Mouse (Mus musculus) stomach, embryonic 15.5 days (tissue): ENCODE measurements around the gene Slc9c1. TPM values are rescaled to one million over a fixed set of nuclear protein-coding genes. Genes with fewer than 3 reads are reported as not detected.

Source experiments
- ATAC-seq: fragments of 200-750 bp; cut with Nextera tagmentation; 2 replicates; pipeline ENCODE4 v1.8.0; 2017; ENCODE audit warnings: low read depth, moderate number of reproducible peaks, moderate TSS enrichment; ENCODE audit not compliant: insufficient read depth, low FRiP score
- H3K27ac ChIP-seq: fragments of 300-500 bp; sonication (generic); 2 replicates; pipeline ENCODE4 v1.5.1; 2015; ENCODE audit warnings: mild to moderate bottlenecking, inconsistent platforms
- H3K27me3 ChIP-seq: fragments of 300-500 bp; sonication (generic); replicated peaks from 2 replicates; pipeline ENCODE4 v1.6.1; 2015; ENCODE audit warnings: inconsistent platforms
- H3K36me3 ChIP-seq: fragments of 300-500 bp; sonication (generic); 2 replicates; pipeline ENCODE4 v1.6.1; 2015; ENCODE audit warnings: inconsistent platforms
- H3K4me1 ChIP-seq: fragments of 300-500 bp; sonication (generic); 2 replicates; pipeline ENCODE4 v1.6.1; 2015; ENCODE audit warnings: inconsistent platforms
- H3K4me2 ChIP-seq: fragments of 300-500 bp; sonication (generic); 2 replicates; pipeline ENCODE4 v1.6.1; 2015; ENCODE audit warnings: mild to moderate bottlenecking, inconsistent platforms
- H3K4me3 ChIP-seq: fragments of 300-500 bp; sonication (generic); replicated peaks from 2 replicates; pipeline ENCODE4 v1.5.1; 2015; ENCODE audit warnings: inconsistent platforms
- H3K9ac ChIP-seq: fragments of 300-500 bp; sonication (generic); 2 replicates; pipeline ENCODE4 v1.6.1; 2015; ENCODE audit warnings: inconsistent platforms
- H3K9me3 ChIP-seq: fragments of 300-500 bp; sonication (generic); 2 replicates; pipeline ENCODE4 v1.6.1; 2016; ENCODE audit warnings: inconsistent platforms
- WGBS: fragments of 180-500 bp; shearing (Covaris S2); methylation state at CpG from one replicate; pipeline ENCODE4 v1.1.7; 2015; 5-methylcytosine and 5-hydroxymethylcytosine counted together
- polyA plus RNA-seq: library from polyadenylated mRNA; unstranded; fragments of >200 nt; fragmentation: Nextera tagmentation; extraction: Ambion mirVana; gene quantifications from 2 replicates; pipeline ENCODE4 v1.2.1, GENCODE M21; 2015

Gene Slc9c1
- polyA plus RNA-seq, 1 experiment from 2014 or later = not detected

DNA sequence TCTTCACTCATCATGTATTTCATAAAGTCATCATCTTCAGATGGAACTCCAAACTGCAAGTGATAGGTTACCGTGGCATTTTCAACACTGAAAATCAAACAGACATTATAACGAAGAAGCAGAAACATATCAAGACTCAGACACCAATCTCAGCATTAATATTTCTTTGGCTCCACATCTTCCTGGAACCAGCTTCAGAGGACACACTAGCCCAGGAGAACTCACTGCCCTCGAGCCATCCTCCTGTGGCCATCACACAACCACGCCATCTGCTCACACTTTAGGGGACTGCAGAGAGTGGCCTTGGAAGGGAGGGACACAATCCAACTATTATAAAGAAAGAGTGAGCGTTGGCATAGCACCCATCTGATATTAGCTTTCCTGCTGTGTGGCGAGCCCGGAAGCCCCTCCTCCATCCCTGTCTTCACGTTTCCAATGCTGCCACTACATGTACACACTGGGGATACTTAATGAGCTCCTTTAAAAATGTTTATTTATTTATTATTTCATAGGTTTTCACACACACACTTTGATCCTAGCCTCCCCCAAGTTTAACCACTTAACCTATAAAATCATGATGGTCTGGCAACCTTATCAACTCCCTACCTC lies 94.5 kb downstream of the Slc9c1 start:
- H3K27me3 ChIP-seq = no peaks in the 10 kb centered on the region
- no peaks in the 10 kb centered on the region for H3K4me1 ChIP-seq
- H3K9me3 ChIP-seq = no peaks in the 10 kb centered on the region
- H3K36me3 ChIP-seq = no peaks in the 10 kb centered on the region
- no peak overlapping the region for H3K9ac ChIP-seq
- no peak overlapping the region for H3K4me3 ChIP-seq
- ATAC-seq = no peak
- WGBS = 74% methylated on average over 8 of the region's 8 CpGs
- H3K27ac ChIP-seq = no peak overlapping the region
- no peak overlapping the region for H3K4me2 ChIP-seq

DNA sequence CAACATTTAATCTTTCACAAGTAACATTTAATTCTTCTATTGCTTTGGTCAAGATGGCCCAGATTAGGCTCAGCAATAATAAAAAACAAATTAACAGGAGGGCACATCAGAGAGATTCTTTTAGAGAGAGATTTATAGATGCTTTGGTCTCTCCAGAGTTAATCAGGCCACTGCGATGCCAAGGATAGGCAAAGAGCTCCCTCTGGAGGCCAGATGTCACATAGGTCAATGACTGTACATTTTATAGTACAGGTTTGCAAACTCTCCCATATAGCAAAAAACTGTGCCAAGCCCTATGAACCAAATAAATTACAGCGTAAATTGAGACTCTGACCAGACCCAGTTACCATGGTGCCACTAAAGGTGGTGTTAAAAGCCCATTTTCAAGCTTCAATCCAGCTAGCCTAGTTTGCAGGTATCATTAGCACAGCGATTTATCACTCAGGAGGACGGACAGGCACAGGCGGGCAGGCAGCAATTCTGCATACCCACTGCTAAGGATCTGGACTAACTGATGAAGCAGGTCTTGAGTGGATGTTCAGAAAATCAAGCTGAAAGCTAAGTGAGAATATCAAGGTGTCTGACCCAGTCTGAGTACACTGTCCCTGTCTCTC lies 95.3 kb downstream of the Slc9c1 start:
- Histone ChIP-seq H3K4me1 (no peaks in the 10 kb centered on the region), H3K9ac (no peak overlapping the region), H3K4me3 (no peak overlapping the region), H3K27me3 (no peaks in the 10 kb centered on the region), H3K27ac (no peak overlapping the region), H3K4me2 (no peak overlapping the region), H3K9me3 (no peaks in the 10 kb centered on the region), H3K36me3 (no peaks in the 10 kb centered on the region)
- 48% methylated on average over 5 of the region's 5 CpGs for WGBS
- peak; percentile 31; the same call in 1 of the 2 replicates for ATAC-seq

GRCm38 (mm10) chr16:45632420-45632819 lies 97.3 kb downstream of the Slc9c1 start:
- 51% methylated on average over 4 of the region's 4 CpGs for WGBS
- ATAC-seq = no peak
- Histone ChIP-seq H3K27ac (no peak overlapping the region), H3K9me3 (no peaks in the 10 kb centered on the region), H3K9ac (no peak overlapping the region), H3K4me1 (no peaks in the 10 kb centered on the region), H3K4me2 (no peak overlapping the region), H3K4me3 (no peak overlapping the region), H3K36me3 (no peaks in the 10 kb centered on the region), H3K27me3 (no peaks in the 10 kb centered on the region)

- Histone ChIP-seq H3K36me3 (no peaks in the 10 kb centered on the region), H3K4me1 (no peaks in the 10 kb centered on the region), H3K27me3 (no peaks in the 10 kb centered on the region), H3K9ac (no peak overlapping the region), H3K27ac (no peak overlapping the region), H3K4me2 (no peak overlapping the region), H3K4me3 (no peak overlapping the region), H3K9me3 (no peaks in the 10 kb centered on the region)
- whole genome bisulfite sequencing = 83% methylated on average over 2 of the region's 2 CpGs
- no peak for ATAC-seq
Measured at GRCm38 (mm10) chr16:45635826-45636225, 100.7 kb downstream of the Slc9c1 start.

DNA sequence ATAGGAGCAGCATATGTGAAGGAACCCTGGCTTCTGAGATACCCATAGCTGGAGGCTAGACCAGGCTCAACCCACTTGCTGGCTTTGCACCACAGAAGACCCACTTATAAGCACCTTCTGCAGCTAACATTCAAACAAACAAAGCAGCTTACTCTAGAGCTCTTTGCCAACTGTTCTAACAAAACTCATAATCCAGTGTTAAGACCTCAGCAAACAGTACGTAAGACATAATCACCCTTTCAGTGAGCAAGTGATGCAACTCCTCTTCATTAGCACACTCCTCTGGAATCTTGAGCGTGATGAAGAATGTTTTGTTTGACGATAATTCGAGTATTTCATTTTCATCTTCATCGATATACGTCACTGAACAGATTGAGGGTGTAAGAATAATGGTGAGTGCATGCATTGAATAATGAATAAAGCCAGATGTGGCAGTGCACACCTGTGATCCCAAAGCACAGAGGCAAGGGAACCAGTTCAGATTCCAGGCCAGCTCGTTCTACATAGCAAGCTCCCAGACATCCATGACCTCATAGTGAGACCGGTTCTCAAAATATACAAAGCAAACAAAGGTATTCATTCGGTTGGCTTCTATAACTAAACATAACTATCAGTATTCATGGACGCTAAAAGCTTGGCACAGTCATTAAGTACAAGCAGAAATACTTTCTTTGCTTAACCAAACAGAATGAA lies 105.1 kb downstream of the Slc9c1 start:
- Histone ChIP-seq H3K36me3 (no peaks in the 10 kb centered on the region), H3K9me3 (no peaks in the 10 kb centered on the region), H3K4me1 (0 out of 2 replicates have a peak, but pooled peaks cover 3% of the 10 kb centered on the region), H3K4me3 (no peak overlapping the region), H3K9ac (no peak overlapping the region), H3K27me3 (no peaks in the 10 kb centered on the region), H3K4me2 (no peak overlapping the region), H3K27ac (0 out of 2 replicates have a peak overlapping the region, but pooled peaks have one; percentile 0)
- peak; percentile 76 for ATAC-seq
- 57% methylated on average over 10 of the region's 10 CpGs for WGBS

GRCm38 (mm10) chr16:45641301-45641700 lies 106.2 kb downstream of the Slc9c1 start:
- Histone ChIP-seq H3K9me3 (no peaks in the 10 kb centered on the region), H3K4me2 (no peak overlapping the region), H3K4me3 (no peak overlapping the region), H3K36me3 (no peaks in the 10 kb centered on the region), H3K9ac (no peak overlapping the region), H3K27ac (peak overlapping the region; percentile 49; the same call in 1 of the 2 replicates), H3K4me1 (0 out of 2 replicates have a peak, but pooled peaks cover 3% of the 10 kb centered on the region), H3K27me3 (no peaks in the 10 kb centered on the region)
- ATAC-seq = no peak
- 52% methylated on average over 3 of the region's 3 CpGs for WGBS

DNA sequence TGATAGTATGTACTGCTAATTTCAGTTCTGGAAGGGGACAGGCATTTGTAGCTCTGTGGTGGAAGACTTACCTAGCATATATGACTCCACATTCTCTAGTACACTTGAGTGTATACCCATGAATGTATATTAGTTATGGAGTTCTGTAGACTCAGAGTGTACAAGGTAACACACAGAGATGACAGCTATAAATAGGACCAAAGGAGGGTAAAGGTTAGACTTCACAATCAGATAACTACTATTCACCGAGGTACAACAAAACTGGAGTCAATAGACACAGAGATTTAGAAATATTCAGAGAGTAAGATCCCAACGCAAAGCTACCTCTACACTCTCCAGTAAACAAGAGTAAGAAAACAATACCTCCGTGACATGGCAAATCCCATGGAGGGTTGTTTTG lies 108.8 kb downstream of the Slc9c1 start:
- Histone ChIP-seq H3K4me3 (no peak overlapping the region), H3K9ac (no peak overlapping the region), H3K4me2 (no peak overlapping the region), H3K4me1 (0 out of 2 replicates have a peak, but pooled peaks cover 3% of the 10 kb centered on the region), H3K27ac (no peak overlapping the region), H3K27me3 (no peaks in the 10 kb centered on the region), H3K9me3 (no peaks in the 10 kb centered on the region), H3K36me3 (no peaks in the 10 kb centered on the region)
- 81% methylated on average over 3 of the region's 3 CpGs for WGBS
- no peak for ATAC-seq

DNA sequence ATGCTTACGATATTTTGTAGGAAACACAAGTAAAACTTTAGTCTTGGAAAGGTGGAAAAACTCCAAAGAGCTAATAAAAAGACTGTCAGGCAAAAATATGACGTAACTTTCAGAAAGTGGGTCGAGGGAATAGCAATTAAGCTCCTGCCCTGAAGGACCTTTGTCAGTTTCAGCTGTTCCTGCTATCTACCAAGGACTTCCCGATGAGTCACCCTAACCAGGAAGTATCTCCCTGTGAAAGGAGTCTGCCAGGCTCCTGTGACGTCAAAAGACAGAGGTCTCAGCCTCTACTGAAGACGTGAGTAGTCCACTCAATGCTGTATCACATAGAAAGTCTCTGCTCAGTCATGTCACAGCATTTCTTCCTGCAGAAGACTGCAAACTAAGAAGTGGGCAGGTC lies 109.3 kb downstream of the Slc9c1 start:
- no peak overlapping the region for H3K27ac ChIP-seq
- H3K36me3 ChIP-seq = no peaks in the 10 kb centered on the region
- H3K9ac ChIP-seq = no peak overlapping the region
- H3K4me2 ChIP-seq = no peak overlapping the region
- no peaks in the 10 kb centered on the region for H3K9me3 ChIP-seq
- 0 out of 2 replicates have a peak, but pooled peaks cover 3% of the 10 kb centered on the region for H3K4me1 ChIP-seq
- 58% methylated on average over 6 of the region's 6 CpGs for WGBS
- no peak overlapping the region for H3K4me3 ChIP-seq
- ATAC-seq = peak; percentile 27; the same call in 1 of the 2 replicates
- no peaks in the 10 kb centered on the region for H3K27me3 ChIP-seq

GRCm38 (mm10) chr16:45651497-45651896 lies 116.4 kb downstream of the Slc9c1 start:
- Histone ChIP-seq H3K9me3 (no peaks in the 10 kb centered on the region), H3K9ac (no peak overlapping the region), H3K27me3 (no peaks in the 10 kb centered on the region), H3K4me1 (no peaks in the 10 kb centered on the region; the same call in 1 of the 2 replicates), H3K27ac (no peak overlapping the region), H3K4me3 (no peak overlapping the region), H3K36me3 (no peaks in the 10 kb centered on the region), H3K4me2 (no peak overlapping the region)
- 48% methylated on average over 2 of the region's 2 CpGs for WGBS
- ATAC-seq = no peak

GRCm38 (mm10) chr16:45653009-45653933 lies 118.2 kb downstream of the Slc9c1 start:
- Histone ChIP-seq H3K9me3 (no peaks in the 10 kb centered on the region), H3K27ac (peak overlapping the region; percentile 78), H3K36me3 (no peaks in the 10 kb centered on the region), H3K9ac (no peak overlapping the region), H3K4me3 (peak overlapping the region; percentile 45), H3K27me3 (no peaks in the 10 kb centered on the region), H3K4me1 (no peaks in the 10 kb centered on the region; the same call in 1 of the 2 replicates), H3K4me2 (peak overlapping the region; percentile 69)
- ATAC-seq = peak; percentile 28; the same call in 1 of the 2 replicates
- WGBS = 15% methylated on average over 17 of the region's 17 CpGs

DNA sequence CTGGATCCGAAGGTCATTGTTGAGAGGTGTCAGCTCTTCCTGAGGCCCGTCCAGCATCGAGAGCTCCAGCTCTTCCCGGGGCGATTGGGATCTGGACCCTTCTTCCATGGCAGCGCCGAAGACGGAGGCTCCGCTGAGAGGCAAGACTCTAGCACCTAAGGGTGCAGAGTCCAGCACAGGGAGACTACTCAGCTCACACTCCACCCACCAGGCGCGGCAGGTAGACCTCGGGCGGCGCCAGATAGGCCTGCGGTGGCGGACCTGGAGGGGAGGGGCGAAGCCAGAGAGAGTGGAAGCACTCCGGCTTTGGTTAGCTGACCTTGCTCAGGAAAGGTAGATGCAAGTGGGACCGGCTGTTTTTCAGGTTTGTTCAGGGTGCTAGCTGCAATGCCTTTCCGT lies 118.8 kb downstream of the Slc9c1 start, which contains the start of gene BC016579:
Gene BC016579 (minus strand): TSS at position 135 of the 399 bp plus-strand sequence.
- WGBS = 4% methylated on average over 20 of the region's 20 CpGs
- H3K9me3 ChIP-seq = no peaks in the 10 kb centered on the region
- H3K27ac ChIP-seq = peak within 1 kb of the TSS; percentile 78
- ATAC-seq = peak; percentile 95
- H3K36me3 ChIP-seq = no peaks in the 10 kb centered on the region
- no peak within 1 kb of the TSS for H3K9ac ChIP-seq
- H3K27me3 ChIP-seq = no peaks in the 10 kb centered on the region
- peak within 1 kb of the TSS; percentile 45 for H3K4me3 ChIP-seq
- no peaks in the 10 kb centered on the region; the same call in 1 of the 2 replicates for H3K4me1 ChIP-seq
- H3K4me2 ChIP-seq = peak within 1 kb of the TSS; percentile 69
